Mouse (Mus musculus): Measurements from ENCODE around the gene Vti1b. TPM values are rescaled to one million over a fixed set of nuclear protein-coding genes. Genes with fewer than 3 reads are reported as not detected.
A peak's percentile ranks its signal among the peaks of the same experiment; 100 is the strongest.

Vti1b gene
- polyA plus RNA-seq, 2 experiments, result 44.0 to 94.6 TPM

GRCm38 (mm10) chr12:79130299-79131177, 41.9 kb downstream of the Vti1b start, which contains the start of gene Arg2:
TSS of gene Arg2 (plus strand) at chr12:79130777.
- H3K27me3 ChIP-seq (ENCODE audit: control insufficient read depth, insufficient read depth, low read length), result peaks cover 36% of the 10 kb centered on the region
- peak; percentile 73 for DNase-seq (ENCODE audit: low spot score)
- 0 out of 2 replicates have a peak, but pooled peaks have one; percentile 44 for TF ChIP-seq POLR2A (IDR thresholded peaks at IDR 0.05; ENCODE audit: borderline replicate concordance, extremely low read depth, insufficient read depth, insufficient read length)
- H3K9me3 ChIP-seq (ENCODE audit: control insufficient read depth, low read length), result no peaks in the 10 kb centered on the region
- peak; percentile 86 for ATAC-seq (ENCODE audit: low FRiP score, low read depth)
- H3K9ac ChIP-seq (ENCODE audit: low read depth, low read length, severe bottlenecking), result peak within 1 kb of the TSS; percentile 48
- H3K27ac ChIP-seq (replicated peaks; ENCODE audit: low read depth, low read length), result no peak within 1 kb of the TSS
- H3K36me3 ChIP-seq (ENCODE audit: control insufficient read depth, insufficient read depth, low read length), result no peaks in the 10 kb centered on the region
- no peaks in the 10 kb centered on the region; the same call in 1 of the 2 replicates for H3K4me1 ChIP-seq (ENCODE audit: control insufficient read depth, insufficient read depth, low read length)
- under 1% methylated on average over 47 of the region's 47 CpGs for WGBS
- H3K4me3 ChIP-seq (replicated peaks; ENCODE audit: low read length), result peak within 1 kb of the TSS; percentile 49
- H3K4me2 ChIP-seq (replicated peaks; ENCODE audit: low read depth, low read length, severe bottlenecking), result peak within 1 kb of the TSS; percentile 94

- ATAC-seq (ENCODE audit: low FRiP score, low read depth) (peak; percentile 41), DNase-seq (ENCODE audit: low spot score) (peak; percentile 68)
- Histone ChIP-seq H3K9me3 (ENCODE audit: control insufficient read depth, low read length) (no peaks in the 10 kb centered on the region), H3K27ac (replicated peaks; ENCODE audit: low read depth, low read length) (no peak overlapping the region), H3K4me2 (replicated peaks; ENCODE audit: low read depth, low read length, severe bottlenecking) (no peak overlapping the region), H3K4me1 (ENCODE audit: control insufficient read depth, insufficient read depth, low read length) (no peaks in the 10 kb centered on the region), H3K4me3 (replicated peaks; ENCODE audit: low read length) (no peak overlapping the region), H3K36me3 (ENCODE audit: control insufficient read depth, insufficient read depth, low read length) (no peaks in the 10 kb centered on the region), H3K9ac (ENCODE audit: low read depth, low read length, severe bottlenecking) (no peak overlapping the region), H3K27me3 (ENCODE audit: control insufficient read depth, insufficient read depth, low read length) (no peaks in the 10 kb centered on the region)
- no peak for TF ChIP-seq POLR2A (IDR thresholded peaks at IDR 0.05; ENCODE audit: borderline replicate concordance, extremely low read depth, insufficient read depth, insufficient read length)
- 31% methylated on average over 3 of the region's 3 CpGs for WGBS
Observed at GRCm38 (mm10) chr12:79122820-79123219, 49.6 kb downstream of the Vti1b start.

DNA sequence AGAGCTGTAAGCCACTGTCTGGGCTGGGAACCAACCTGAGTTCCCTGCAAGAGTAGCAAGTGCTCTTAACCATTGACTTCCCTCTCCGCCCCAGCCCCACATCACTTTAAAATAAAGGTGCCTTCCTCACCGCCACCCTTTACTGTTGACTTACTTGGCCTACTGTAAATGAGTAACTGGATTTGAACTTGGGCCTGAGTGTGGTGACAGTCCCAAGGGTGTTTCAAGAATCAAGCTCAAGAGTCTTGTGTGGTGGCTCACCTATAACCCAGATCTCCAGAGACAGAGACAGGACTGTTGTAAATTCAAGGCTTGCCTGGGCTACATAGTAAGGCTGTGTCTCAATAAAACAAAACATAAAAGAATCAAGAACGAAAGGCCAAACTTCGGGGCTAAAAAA, 53.5 kb downstream of the Vti1b start:
- Histone ChIP-seq H3K9ac (ENCODE audit: low read depth, low read length, severe bottlenecking) (no peak overlapping the region), H3K4me2 (replicated peaks; ENCODE audit: low read depth, low read length, severe bottlenecking) (no peak overlapping the region), H3K4me1 (ENCODE audit: control insufficient read depth, insufficient read depth, low read length) (no peaks in the 10 kb centered on the region), H3K9me3 (ENCODE audit: control insufficient read depth, low read length) (no peaks in the 10 kb centered on the region), H3K27me3 (ENCODE audit: control insufficient read depth, insufficient read depth, low read length) (no peaks in the 10 kb centered on the region), H3K4me3 (replicated peaks; ENCODE audit: low read length) (no peak overlapping the region), H3K27ac (replicated peaks; ENCODE audit: low read depth, low read length) (no peak overlapping the region), H3K36me3 (ENCODE audit: control insufficient read depth, insufficient read depth, low read length) (no peaks in the 10 kb centered on the region)
- 86% methylated on average over 4 of the region's 4 CpGs for WGBS
- TF ChIP-seq POLR2A (IDR thresholded peaks at IDR 0.05; ENCODE audit: borderline replicate concordance, extremely low read depth, insufficient read depth, insufficient read length), result no peak
- no peak for DNase-seq (ENCODE audit: low spot score)
- ATAC-seq (ENCODE audit: low FRiP score, low read depth), result no peak

Other genes with a start within 250 kb of the Vti1b start
- gene Tmem229b, start 165.0 kb downstream of the Vti1b start, polyA plus RNA-seq (2012; rRNA removed), result 7.3 and 10.9 TPM in 2 replicates
- 7.2 and 7.4 TPM in 2 replicates for gene Tmem229b, start 165.0 kb downstream of the Vti1b start, polyA plus RNA-seq (2014; fragmentation: Nextera tagmentation; extraction: Ambion mirVana)
- 4.9 and 5.1 TPM in 2 replicates for gene Plekhh1, start 143.5 kb downstream of the Vti1b start, polyA plus RNA-seq (2012; rRNA removed)
- gene Plekhh1, start 143.5 kb downstream of the Vti1b start, polyA plus RNA-seq (2014; fragmentation: Nextera tagmentation; extraction: Ambion mirVana), result 2.3 and 2.5 TPM in 2 replicates
- gene Pigh, start 83.0 kb downstream of the Vti1b start, polyA plus RNA-seq (2012; rRNA removed), result 18.9 and 23.1 TPM in 2 replicates
- 29.4 and 31.2 TPM in 2 replicates for gene Pigh, start 83.0 kb downstream of the Vti1b start, polyA plus RNA-seq (2014; fragmentation: Nextera tagmentation; extraction: Ambion mirVana)
- 0.39 and 0.40 TPM in 2 replicates for gene Arg2, start 41.9 kb downstream of the Vti1b start, polyA plus RNA-seq (2012; rRNA removed)
- gene Arg2, start 41.9 kb downstream of the Vti1b start, polyA plus RNA-seq (2014; fragmentation: Nextera tagmentation; extraction: Ambion mirVana), result 0.55 and 0.65 TPM in 2 replicates
- gene Rdh11, start 19.6 kb upstream of the Vti1b start, polyA plus RNA-seq (2012; rRNA removed), result 22.1 and 23.5 TPM in 2 replicates
- gene Rdh11, start 19.6 kb upstream of the Vti1b start, polyA plus RNA-seq (2014; fragmentation: Nextera tagmentation; extraction: Ambion mirVana), result 25.1 and 27.1 TPM in 2 replicates
- 9.4 and 10.2 TPM in 2 replicates for gene Rdh12, start 36.2 kb upstream of the Vti1b start, polyA plus RNA-seq (2012; rRNA removed)
- 15.4 and 24.2 TPM in 2 replicates for gene Rdh12, start 36.2 kb upstream of the Vti1b start, polyA plus RNA-seq (2014; fragmentation: Nextera tagmentation; extraction: Ambion mirVana)
- gene Zfyve26, start 123.6 kb upstream of the Vti1b start, polyA plus RNA-seq (2012; rRNA removed), result 29.7 and 32.2 TPM in 2 replicates
- gene Zfyve26, start 123.6 kb upstream of the Vti1b start, polyA plus RNA-seq (2014; fragmentation: Nextera tagmentation; extraction: Ambion mirVana), result 16.8 and 20.3 TPM in 2 replicates
- gene Rad51b, start 124.6 kb upstream of the Vti1b start, polyA plus RNA-seq (2012; rRNA removed), result 2.7 and 3.2 TPM in 2 replicates
- gene Rad51b, start 124.6 kb upstream of the Vti1b start, polyA plus RNA-seq (2014; fragmentation: Nextera tagmentation; extraction: Ambion mirVana), result 5.7 and 6.5 TPM in 2 replicates